Mouse (Mus musculus): ENCODE measurements around the gene Serpina3j. TPM values are rescaled to one million over a fixed set of nuclear protein-coding genes. Genes with fewer than 3 reads are reported as not detected.

Serpina3j gene
- not detected in 2 replicates for polyA plus RNA-seq (2016; fragmentation: Nextera tagmentation; extraction: Ambion mirVana)

- Histone ChIP-seq H3K9ac (no peak within 1 kb of the TSS), H3K4me3 (no peak within 1 kb of the TSS), H3K4me1 (no peaks in the 10 kb centered on the region), H3K4me2 (replicated peaks) (no peak within 1 kb of the TSS), H3K9me3 (peaks cover 2% of the 10 kb centered on the region; the same call in 1 of the 2 replicates), H3K36me3 (no peaks in the 10 kb centered on the region), H3K27me3 (no peaks in the 10 kb centered on the region), H3K27ac (no peak within 1 kb of the TSS)
- ATAC-seq (ENCODE audit: insufficient number of reproducible peaks, insufficient read depth, low FRiP score, low TSS enrichment), result no peak
- 84% methylated on average over 1 of the region's 1 CpGs for WGBS
These were observed at the start of gene Serpina3j for GRCm38 (mm10) chr12:104314253-104314652. Gene Serpina3j (plus strand): TSS chr12:104314553.

GRCm38 (mm10) chr12:104266374-104266773 lies 48.0 kb upstream of the Serpina3j start:
- ATAC-seq (ENCODE audit: insufficient number of reproducible peaks, insufficient read depth, low FRiP score, low TSS enrichment), result no peak
- no peaks in the 10 kb centered on the region for H3K36me3 ChIP-seq
- no peak overlapping the region for H3K9ac ChIP-seq

GRCm38 (mm10) chr12:104278216-104279055 lies 35.9 kb upstream of the Serpina3j start:
- Histone ChIP-seq H3K27ac (no peak overlapping the region), H3K4me3 (no peak overlapping the region), H3K27me3 (no peaks in the 10 kb centered on the region), H3K9me3 (0 out of 2 replicates have a peak, but pooled peaks cover 3% of the 10 kb centered on the region), H3K9ac (no peak overlapping the region), H3K36me3 (no peaks in the 10 kb centered on the region), H3K4me1 (0 out of 2 replicates have a peak, but pooled peaks cover 9% of the 10 kb centered on the region), H3K4me2 (replicated peaks) (no peak overlapping the region)
- ATAC-seq (ENCODE audit: insufficient number of reproducible peaks, insufficient read depth, low FRiP score, low TSS enrichment), result no peak
- WGBS, result 74% methylated on average over 18 of the region's 18 CpGs

More at GRCm38 (mm10) chr12:104266374-104266773, 48.0 kb upstream of the Serpina3j start:
- Histone ChIP-seq H3K4me1 (no peaks in the 10 kb centered on the region), H3K9me3 (no peaks in the 10 kb centered on the region), H3K4me3 (no peak overlapping the region), H3K4me2 (replicated peaks) (no peak overlapping the region), H3K27me3 (no peaks in the 10 kb centered on the region), H3K27ac (no peak overlapping the region)
- 75% methylated on average over 3 of the region's 3 CpGs for WGBS

- ATAC-seq (ENCODE audit: insufficient number of reproducible peaks, insufficient read depth, low FRiP score, low TSS enrichment), result no peak
- WGBS, result 5% methylated on average over 3 of the region's 3 CpGs
- no peak overlapping the region for H3K27ac ChIP-seq
These were observed 35.3 kb upstream of the Serpina3j start for GRCm38 (mm10) chr12:104279056-104279435.

GRCm38 (mm10) chr12:104283380-104283779 lies 31.0 kb upstream of the Serpina3j start:
- H3K9me3 ChIP-seq, result 0 out of 2 replicates have a peak, but pooled peaks cover 3% of the 10 kb centered on the region
- 93% methylated on average over 11 of the region's 11 CpGs for WGBS
- no peaks in the 10 kb centered on the region for H3K27me3 ChIP-seq
- no peaks in the 10 kb centered on the region for H3K36me3 ChIP-seq
- H3K27ac ChIP-seq, result no peak overlapping the region
- no peak overlapping the region for H3K9ac ChIP-seq
- H3K4me3 ChIP-seq, result no peak overlapping the region
- ATAC-seq (ENCODE audit: insufficient number of reproducible peaks, insufficient read depth, low FRiP score, low TSS enrichment), result no peak
- H3K4me1 ChIP-seq, result 0 out of 2 replicates have a peak, but pooled peaks cover 5% of the 10 kb centered on the region
- no peak overlapping the region for H3K4me2 ChIP-seq (replicated peaks)

More at GRCm38 (mm10) chr12:104279056-104279435, 35.3 kb upstream of the Serpina3j start:
- H3K4me2 ChIP-seq (replicated peaks), result no peak overlapping the region
- H3K4me3 ChIP-seq, result no peak overlapping the region
- H3K9me3 ChIP-seq, result 0 out of 2 replicates have a peak, but pooled peaks cover 3% of the 10 kb centered on the region
- H3K4me1 ChIP-seq, result 0 out of 2 replicates have a peak, but pooled peaks cover 6% of the 10 kb centered on the region
- no peak overlapping the region for H3K9ac ChIP-seq
- no peaks in the 10 kb centered on the region for H3K36me3 ChIP-seq
- no peaks in the 10 kb centered on the region for H3K27me3 ChIP-seq

GRCm38 (mm10) chr12:104288336-104288735 lies 26.0 kb upstream of the Serpina3j start:
- no peak overlapping the region for H3K9ac ChIP-seq
- H3K4me1 ChIP-seq, result no peaks in the 10 kb centered on the region
- no peak for ATAC-seq (ENCODE audit: insufficient number of reproducible peaks, insufficient read depth, low FRiP score, low TSS enrichment)
- H3K4me2 ChIP-seq (replicated peaks), result no peak overlapping the region
- 0 out of 2 replicates have a peak, but pooled peaks cover 1% of the 10 kb centered on the region for H3K9me3 ChIP-seq
- H3K27me3 ChIP-seq, result no peaks in the 10 kb centered on the region
- H3K4me3 ChIP-seq, result no peak overlapping the region
- H3K27ac ChIP-seq, result no peak overlapping the region
- H3K36me3 ChIP-seq, result no peaks in the 10 kb centered on the region

- H3K4me3 ChIP-seq, result no peak overlapping the region
- H3K4me2 ChIP-seq (replicated peaks), result no peak overlapping the region
- WGBS, result 44% methylated on average over 4 of the region's 4 CpGs
- ATAC-seq (ENCODE audit: insufficient number of reproducible peaks, insufficient read depth, low FRiP score, low TSS enrichment), result no peak
- H3K27ac ChIP-seq, result no peak overlapping the region
- no peaks in the 10 kb centered on the region for H3K27me3 ChIP-seq
- H3K9me3 ChIP-seq, result no peaks in the 10 kb centered on the region
- no peaks in the 10 kb centered on the region for H3K4me1 ChIP-seq
- no peaks in the 10 kb centered on the region for H3K36me3 ChIP-seq
- H3K9ac ChIP-seq, result no peak overlapping the region
These were observed 24.5 kb upstream of the Serpina3j start for GRCm38 (mm10) chr12:104289872-104290271.

- Histone ChIP-seq H3K4me2 (replicated peaks) (no peak overlapping the region), H3K27me3 (no peaks in the 10 kb centered on the region), H3K4me3 (no peak overlapping the region), H3K4me1 (no peaks in the 10 kb centered on the region), H3K27ac (no peak overlapping the region), H3K9ac (no peak overlapping the region), H3K36me3 (no peaks in the 10 kb centered on the region), H3K9me3 (no peaks in the 10 kb centered on the region)
- no peak for ATAC-seq (ENCODE audit: insufficient number of reproducible peaks, insufficient read depth, low FRiP score, low TSS enrichment)
- WGBS, result 79% methylated on average over 2 of the region's 2 CpGs
These were observed 20.4 kb upstream of the Serpina3j start for GRCm38 (mm10) chr12:104293963-104294362.

- H3K27ac ChIP-seq, result no peak overlapping the region
- H3K4me1 ChIP-seq, result no peaks in the 10 kb centered on the region
- H3K36me3 ChIP-seq, result no peaks in the 10 kb centered on the region
- no peak for ATAC-seq (ENCODE audit: insufficient number of reproducible peaks, insufficient read depth, low FRiP score, low TSS enrichment)
- H3K9ac ChIP-seq, result no peak overlapping the region
- no peak overlapping the region for H3K4me3 ChIP-seq
- no peaks in the 10 kb centered on the region for H3K9me3 ChIP-seq
- no peaks in the 10 kb centered on the region for H3K27me3 ChIP-seq
- no peak overlapping the region for H3K4me2 ChIP-seq (replicated peaks)
- 90% methylated on average over 2 of the region's 2 CpGs for WGBS
These were observed 16.3 kb upstream of the Serpina3j start for GRCm38 (mm10) chr12:104298049-104298448.

GRCm38 (mm10) chr12:104305991-104306390 lies 8.4 kb upstream of the Serpina3j start:
- no peak overlapping the region for H3K4me2 ChIP-seq (replicated peaks)
- no peaks in the 10 kb centered on the region for H3K4me1 ChIP-seq
- no peak overlapping the region for H3K4me3 ChIP-seq
- no peaks in the 10 kb centered on the region for H3K36me3 ChIP-seq
- ATAC-seq (ENCODE audit: insufficient number of reproducible peaks, insufficient read depth, low FRiP score, low TSS enrichment), result no peak
- H3K9ac ChIP-seq, result no peak overlapping the region
- no peaks in the 10 kb centered on the region for H3K27me3 ChIP-seq
- no peak overlapping the region for H3K27ac ChIP-seq
- WGBS, result 83% methylated on average over 4 of the region's 4 CpGs
- H3K9me3 ChIP-seq, result 0 out of 2 replicates have a peak, but pooled peaks cover under 1% of the 10 kb centered on the region

- Histone ChIP-seq H3K4me3 (no peak overlapping the region), H3K36me3 (no peaks in the 10 kb centered on the region), H3K4me2 (replicated peaks) (no peak overlapping the region), H3K27me3 (no peaks in the 10 kb centered on the region), H3K9me3 (no peaks in the 10 kb centered on the region), H3K4me1 (no peaks in the 10 kb centered on the region), H3K9ac (no peak overlapping the region), H3K27ac (no peak overlapping the region)
- ATAC-seq (ENCODE audit: insufficient number of reproducible peaks, insufficient read depth, low FRiP score, low TSS enrichment), result no peak
- WGBS, result 73% methylated on average over 1 of the region's 1 CpGs
These were observed 8.1 kb downstream of the Serpina3j start for GRCm38 (mm10) chr12:104322454-104322853.

GRCm38 (mm10) chr12:104331701-104332100 lies 17.3 kb downstream of the Serpina3j start:
- H3K36me3 ChIP-seq, result no peaks in the 10 kb centered on the region
- no peaks in the 10 kb centered on the region for H3K27me3 ChIP-seq
- H3K4me2 ChIP-seq (replicated peaks), result no peak overlapping the region
- no peak for ATAC-seq (ENCODE audit: insufficient number of reproducible peaks, insufficient read depth, low FRiP score, low TSS enrichment)
- no peaks in the 10 kb centered on the region for H3K9me3 ChIP-seq
- H3K4me1 ChIP-seq, result no peaks in the 10 kb centered on the region
- no peak overlapping the region for H3K9ac ChIP-seq
- WGBS, result 52% methylated on average over 1 of the region's 1 CpGs
- no peak overlapping the region for H3K27ac ChIP-seq
- H3K4me3 ChIP-seq, result no peak overlapping the region

Measured in embryonic facial prominence, embryonic 12.5 days (tissue).